Comparison of ENCODE assay signal across 17 mouse cellular contexts in genomic region chr4:138959926-138960325, GRCm38 (mm10). TPM values are rescaled to one million over a fixed set of nuclear protein-coding genes. Genes with fewer than 3 reads are reported as not detected.
DNase-seq lines count a peak whose midpoint lies in the region.
"Had no signal": no experiment of that assay in that cellular context is flagged by ENCODE, and none has a peak within 500 bp of the region (broad histone marks: within the 10 kb centered on the region; RNA-seq: fewer than 3 reads in every experiment).

No protein-coding gene starts in this region.

- intact Hi-C loops in left cerebral cortex, postnatal 10 days (cut with DNase I): no loop called here
- intact Hi-C loops in left cerebral cortex, postnatal 36 days (cut with DNase I): no loop called here

- peak; percentile 50 to 70 for DNase-seq in left cerebral cortex, adult 18-20 months (ENCODE audit: low spot score in 2 of 2)
- DNase-seq in left cerebral cortex, postnatal 10 days (ENCODE audit: extremely low spot score in 1 of 2, low spot score in 2 of 2): no peak
- peak; percentile 63 for DNase-seq in kidney, adult 18-20 months
- peak; percentile 47 for DNase-seq in kidney, postnatal 10 days
- DNase-seq in left cerebral cortex, postnatal 36 days (ENCODE audit: low spot score in 2 of 2): peak; percentile 43 to 72
- no peak for DNase-seq in adrenal gland, postnatal 14 days
- no peak for DNase-seq in adrenal gland, adult 18-20 months (ENCODE audit: low spot score in 2 of 2)
- no peak for DNase-seq in cerebellum, adult 9-10 months
- DNase-seq: adrenal gland, adult 2 months; B cell, adult 2 months; cerebellum, postnatal 14 days; embryo, embryonic 11 days; heart, adult 11 months; heart, postnatal 36 days; layer of hippocampus, adult 9-11 months; lung, adult 2 months had no signal

RNA-seq across cellular contexts. Expression of gene Rnf186, which starts 7.0 kb away (rescaled TPM):
- not detected for total RNA-seq in left cerebral cortex, adult 18-20 months (2021)
- total RNA-seq in left cerebral cortex, postnatal 10 days (2021): not detected
- total RNA-seq in left cerebral cortex, postnatal 36 days (2021): not detected
- not detected in 2 replicates for total RNA-seq in adrenal gland, postnatal 14 days (2021)
- total RNA-seq in adrenal gland, adult 18-20 months (2021): not detected
- total RNA-seq: adrenal gland, adult 2 months; gastrocnemius, adult 8-10 months; heart, postnatal 36 days had no signal

RNA-seq across cellular contexts. Expression of gene Tmco4, which starts 12.8 kb away (rescaled TPM):
- 1 to 10 TPM; 2.1 to 2.3 TPM for total RNA-seq in left cerebral cortex, adult 18-20 months (2021)
- 1 to 10 TPM; 1.3 to 1.7 TPM for total RNA-seq in left cerebral cortex, postnatal 10 days (2021)
- total RNA-seq in left cerebral cortex, postnatal 36 days (2021): 1 to 10 TPM; 2.6 to 2.7 TPM
- total RNA-seq in adrenal gland, postnatal 14 days (2021): 14.0 and 15.8 TPM in 2 replicates
- total RNA-seq in adrenal gland, adult 18-20 months (2021): 10 to 100 TPM; 15.1 to 19.0 TPM

RNA-seq across cellular contexts. Expression of gene Otud3, which starts 46.2 kb away (rescaled TPM):
- 10 to 100 TPM; 14.8 to 17.1 TPM for total RNA-seq in left cerebral cortex, adult 18-20 months (2021)
- total RNA-seq in left cerebral cortex, postnatal 10 days (2021): 10 to 100 TPM; 13.1 to 13.7 TPM
- total RNA-seq in left cerebral cortex, postnatal 36 days (2021): 10 to 100 TPM; 18.1 to 18.3 TPM
- total RNA-seq in adrenal gland, postnatal 14 days (2021): 11.0 and 12.1 TPM in 2 replicates
- total RNA-seq in adrenal gland, adult 18-20 months (2021): 10 to 100 TPM; 12.3 to 13.1 TPM

Comparison
In these comparisons a context has a peak if more than half of its experiments do, and no peak if none do; other contexts are left out.
1. DNase-seq: peak in left cerebral cortex, adult 18-20 months (2 of 2), kidney, adult 18-20 months (single experiment), kidney, postnatal 10 days (single experiment) and left cerebral cortex, postnatal 36 days (2 of 2); none in left cerebral cortex, postnatal 10 days (0 of 2), adrenal gland, postnatal 14 days (single experiment), adrenal gland, adult 18-20 months (0 of 2) and cerebellum, adult 9-10 months (single experiment).